Mouse (Mus musculus) kidney, postnatal 10 days (tissue): ENCODE data around the gene Kifc1.
"Not testable (repeated sequence)": the region's sequence is repeated elsewhere in the genome, so short reads cannot be mapped to it uniquely, and the experiment has no call there.

Experiments
- DNase-seq: peaks from one replicate; pipeline ENCODE4 v3.0.0; 2021; ENCODE audit warnings: mixed read lengths

Kifc1 gene

DNA sequence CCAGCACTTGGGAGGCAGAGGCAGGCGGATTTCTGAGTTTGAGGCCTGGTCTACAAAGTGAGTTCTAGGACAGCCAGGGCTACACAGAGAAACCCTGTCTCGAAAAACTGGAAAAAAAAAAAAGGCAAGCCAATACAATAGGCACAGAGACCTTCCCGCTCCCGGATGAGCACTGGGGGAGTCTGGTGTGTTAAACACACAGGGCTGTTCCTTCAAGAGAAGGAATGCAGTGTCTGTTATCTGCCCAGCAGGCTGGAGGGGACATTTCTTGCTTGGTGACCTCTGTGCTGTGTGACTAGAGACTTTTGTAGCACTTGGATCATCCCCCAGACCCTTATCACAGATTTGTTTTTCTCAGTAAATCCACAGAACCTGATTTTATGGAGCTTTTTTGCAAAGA, 11.2 kb upstream of the Kifc1 start:
- DNase-seq, result no peak

DNA sequence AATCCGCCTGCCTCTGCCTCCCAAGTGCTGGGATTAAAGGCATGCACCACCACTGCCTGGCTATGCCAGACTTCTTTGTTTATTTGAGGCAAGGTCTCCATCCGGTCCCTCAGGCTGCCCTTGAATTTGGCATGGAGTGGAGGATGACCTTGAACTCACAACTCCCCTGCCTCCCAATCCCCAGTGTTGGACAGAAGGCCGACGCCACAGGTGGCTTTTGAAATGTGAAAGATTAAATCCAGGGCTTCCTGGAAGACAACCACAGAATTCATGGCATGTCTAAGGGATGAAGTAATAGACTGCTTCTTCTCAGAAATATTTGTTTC, 10.5 kb upstream of the Kifc1 start:
- no peak for DNase-seq

DNA sequence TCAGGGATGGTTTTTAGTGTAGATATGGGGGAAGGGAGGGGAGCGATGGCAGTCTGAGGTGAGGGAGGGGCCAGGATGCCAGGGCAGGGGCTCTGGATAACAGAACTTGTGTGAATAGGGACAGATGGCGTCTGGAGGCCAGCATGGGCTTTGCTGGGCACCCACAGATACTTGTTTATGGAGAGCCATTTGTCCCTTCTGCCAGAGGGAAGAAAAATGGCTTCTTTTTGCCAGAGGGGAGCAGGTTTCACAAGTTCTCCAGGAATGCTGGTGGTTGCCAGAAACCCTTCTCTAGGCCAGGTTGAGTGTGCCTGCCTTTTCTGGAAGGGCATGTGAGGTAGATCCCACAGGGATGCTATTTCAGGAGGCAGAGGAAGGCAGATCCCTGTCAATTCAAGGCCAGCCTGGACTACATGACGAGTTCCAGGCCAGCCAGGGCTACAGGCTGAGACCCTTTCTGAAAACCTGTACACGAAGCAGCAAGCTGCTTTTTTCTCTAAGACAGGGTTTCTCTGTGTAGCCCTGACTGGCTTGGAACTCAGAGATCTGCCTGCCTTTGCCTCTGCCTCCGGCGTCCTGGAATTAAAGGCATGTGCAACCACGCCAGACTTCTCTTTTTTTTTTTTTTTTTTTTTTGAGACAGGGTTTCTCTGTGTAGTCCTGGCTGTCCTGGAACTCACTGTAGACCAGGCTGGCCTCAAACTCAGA, 10.0 kb upstream of the Kifc1 start:
- DNase-seq, result no peak

DNA sequence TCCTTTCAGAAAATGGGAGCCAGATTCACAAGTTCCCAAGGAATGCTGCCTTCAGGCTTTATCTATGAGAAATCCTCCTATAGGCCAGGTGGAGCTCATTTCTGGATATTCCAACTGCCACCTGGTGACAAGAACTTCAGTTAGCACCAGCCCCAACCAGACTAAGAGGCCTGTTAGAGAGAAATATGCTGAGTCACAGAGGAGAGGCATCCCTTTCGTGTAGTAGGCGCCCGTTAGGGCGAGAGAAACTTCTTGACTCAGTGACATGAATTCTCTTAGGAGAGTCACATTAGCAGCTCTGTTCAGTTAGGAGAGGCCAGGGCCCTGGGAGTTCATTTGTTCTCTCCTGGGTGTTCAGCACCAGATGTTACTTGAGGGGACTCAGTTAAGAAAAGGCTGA, 9.2 kb upstream of the Kifc1 start:
- no peak for DNase-seq

DNA sequence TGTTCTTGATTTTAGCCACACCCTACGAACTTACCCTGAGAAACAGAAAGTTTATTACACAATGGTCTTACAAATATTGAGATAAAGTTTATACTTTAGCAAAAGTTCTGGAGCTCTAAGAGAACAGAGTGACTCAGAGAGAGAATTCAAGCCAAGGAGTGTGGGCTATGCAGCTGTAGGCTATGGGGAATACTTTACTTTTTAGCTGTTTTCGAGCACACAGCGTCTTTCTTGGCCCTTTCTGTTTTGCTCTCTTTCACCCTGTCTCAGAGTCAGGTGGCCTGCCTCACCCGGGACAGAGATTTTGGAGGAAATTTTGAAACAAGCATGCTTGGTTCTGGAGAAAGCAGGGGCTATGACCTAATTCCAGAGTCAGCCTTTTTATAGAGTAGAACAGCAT, 7.7 kb upstream of the Kifc1 start:
- DNase-seq, result not testable (repeated sequence)

DNA sequence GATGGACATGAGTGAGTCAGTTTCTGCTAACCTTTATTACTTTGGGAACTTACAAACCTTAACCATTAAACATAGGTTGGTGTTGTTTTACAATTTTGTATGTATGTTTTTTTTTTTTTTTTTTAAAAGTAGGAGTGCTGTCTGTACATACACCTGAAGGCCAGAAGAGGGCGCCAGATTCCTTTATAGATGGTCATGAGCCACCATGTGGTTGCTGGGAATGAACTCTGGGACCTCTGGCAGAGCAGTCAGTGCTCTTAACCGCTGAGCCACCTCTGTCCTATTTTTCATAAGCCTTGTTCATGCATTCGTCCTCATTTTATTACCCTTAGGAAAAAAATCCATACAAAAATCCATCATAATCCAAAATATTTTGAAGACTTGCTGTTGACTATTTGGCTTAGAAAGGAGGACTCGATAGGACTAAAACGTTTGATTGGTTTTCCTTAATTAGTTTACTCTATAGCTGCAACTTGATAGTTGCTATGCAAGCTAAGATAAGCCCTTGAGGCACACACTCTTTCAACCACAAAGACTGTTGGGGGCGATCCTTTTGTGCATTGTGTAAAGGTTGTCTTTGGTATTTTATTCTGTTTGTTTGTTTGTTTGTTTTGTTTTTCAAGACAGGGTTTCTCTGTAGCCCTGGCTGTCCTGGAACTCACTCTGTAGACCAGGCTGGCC, 6.8 kb upstream of the Kifc1 start:
- peak; percentile 70 for DNase-seq

DNA sequence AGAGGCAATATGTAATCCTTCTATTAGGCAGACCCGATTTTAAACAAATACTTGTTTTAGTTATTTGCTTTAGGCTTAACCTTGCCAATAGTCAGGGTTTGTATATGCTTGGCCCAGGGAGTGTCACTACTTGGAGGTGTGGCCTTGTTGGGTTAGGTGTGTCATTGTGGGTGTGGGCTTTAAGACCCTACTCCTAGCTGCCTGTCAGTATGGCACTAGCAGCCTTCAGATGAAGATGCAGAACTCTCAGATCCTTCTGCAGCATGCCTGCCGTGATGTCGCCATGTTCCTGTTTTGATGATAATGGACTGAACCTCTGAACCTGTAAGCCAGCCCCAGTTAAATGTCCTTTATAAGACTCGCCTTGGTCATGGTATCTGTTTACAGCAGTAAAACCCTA, 2.5 kb upstream of the Kifc1 start:
- not testable (repeated sequence) for DNase-seq

DNA sequence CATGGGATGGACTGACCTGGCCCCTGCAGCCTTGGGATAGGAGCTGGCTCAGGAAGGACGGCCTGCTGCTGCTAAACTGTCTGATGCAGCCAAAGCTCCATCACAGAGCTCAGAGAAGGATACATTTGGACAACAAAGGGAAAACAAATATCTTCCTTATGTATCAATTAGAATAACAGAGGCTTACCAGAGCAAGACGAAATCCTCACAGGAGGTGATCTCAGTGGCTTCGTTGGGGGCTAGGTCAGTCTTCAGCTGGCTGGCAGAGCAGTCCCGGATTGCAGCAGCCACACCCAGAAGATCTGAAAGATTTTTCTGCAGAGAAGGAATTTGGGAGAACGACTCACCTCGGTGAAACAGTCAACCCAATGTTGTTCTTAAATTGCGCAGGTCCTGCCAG, 2.0 kb upstream of the Kifc1 start:
- DNase-seq, result no peak

DNA sequence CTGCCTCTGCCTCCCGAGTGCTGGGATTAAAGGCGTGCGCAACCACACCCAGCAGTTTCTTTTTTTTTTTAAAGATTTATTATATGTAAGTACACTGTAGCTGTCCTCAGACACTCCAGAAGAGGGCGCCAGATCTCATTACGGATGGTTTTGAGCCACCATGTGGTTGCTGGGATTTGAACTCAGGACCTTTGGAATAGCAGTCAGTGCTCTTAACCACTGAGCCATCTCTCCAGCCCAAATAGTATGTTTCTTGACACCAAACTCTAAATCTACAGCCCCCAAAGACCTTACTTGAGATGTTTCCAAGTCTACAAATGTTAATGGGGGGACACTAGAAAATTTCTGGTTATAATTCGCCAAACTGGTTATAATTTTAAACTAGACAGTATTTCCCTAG, 1.4 kb upstream of the Kifc1 start:
- DNase-seq, result not testable (repeated sequence)

DNA sequence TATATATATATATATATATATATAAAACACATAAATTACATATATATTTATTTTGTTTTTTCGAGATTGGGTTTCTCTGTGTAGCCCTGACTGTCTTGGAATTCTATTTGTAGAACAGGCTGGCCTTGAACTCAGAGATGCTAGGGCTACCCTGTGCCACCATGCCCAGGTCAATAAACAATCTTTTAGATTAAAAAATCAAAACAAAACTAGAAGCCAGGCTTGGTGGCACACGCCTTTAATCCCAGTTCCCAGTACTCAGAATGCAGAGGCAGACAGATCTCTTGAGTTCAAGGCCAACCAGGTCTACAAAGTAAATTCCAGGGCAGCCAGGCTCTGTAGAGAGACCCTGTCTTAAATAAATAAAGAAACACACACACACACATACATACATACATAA, 896 bp upstream of the Kifc1 start:
- no peak for DNase-seq

DNA sequence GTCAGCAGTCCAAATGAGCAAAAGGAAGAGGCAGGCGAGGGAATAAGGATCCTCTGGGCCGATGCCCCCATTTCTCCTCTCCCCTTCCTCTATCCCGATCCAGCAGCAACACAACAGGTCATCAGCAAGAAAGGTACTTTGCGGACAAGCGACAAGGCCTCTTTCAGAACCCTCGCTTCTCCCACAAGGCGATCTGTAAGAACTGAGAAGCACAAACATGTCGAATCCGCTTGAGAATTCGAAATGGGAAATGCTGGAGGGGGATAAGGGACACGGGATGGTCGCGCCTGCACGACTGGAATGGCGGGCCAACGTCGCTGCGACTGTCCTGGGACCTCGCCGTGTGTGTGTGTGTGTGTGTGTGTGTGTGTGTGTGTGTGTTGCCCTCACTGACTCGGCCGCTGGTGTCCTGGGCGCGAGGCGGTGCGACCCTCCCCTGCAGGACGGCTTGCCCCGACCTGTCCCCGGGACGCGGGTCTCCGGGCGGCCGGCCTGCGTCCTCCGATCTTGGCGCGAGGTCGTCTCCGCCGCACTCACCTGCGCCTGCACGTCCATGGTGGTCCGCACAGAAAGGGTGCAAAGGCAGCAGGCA, 424 bp downstream of the Kifc1 start:
- DNase-seq, result not testable (repeated sequence)

DNA sequence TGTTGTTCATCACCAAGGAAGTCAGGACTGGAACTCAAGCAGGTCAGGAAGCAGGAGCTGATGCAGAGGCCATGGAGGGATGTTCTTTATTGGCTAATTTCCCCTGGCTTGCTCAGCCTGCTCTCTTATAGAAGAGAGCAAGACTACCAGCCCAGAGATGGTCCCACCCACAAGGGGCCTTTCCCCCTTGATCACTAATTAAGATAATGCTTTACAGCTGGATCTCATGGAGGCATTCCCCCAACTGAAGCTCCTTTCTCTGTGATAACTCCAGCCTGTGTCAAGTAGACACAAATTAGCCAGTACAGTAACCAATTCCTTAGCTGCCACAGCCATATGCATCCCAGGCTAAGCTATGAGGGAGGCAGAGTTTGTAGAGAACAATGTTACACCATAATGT, 2.2 kb downstream of the Kifc1 start:
- not testable (repeated sequence) for DNase-seq

DNA sequence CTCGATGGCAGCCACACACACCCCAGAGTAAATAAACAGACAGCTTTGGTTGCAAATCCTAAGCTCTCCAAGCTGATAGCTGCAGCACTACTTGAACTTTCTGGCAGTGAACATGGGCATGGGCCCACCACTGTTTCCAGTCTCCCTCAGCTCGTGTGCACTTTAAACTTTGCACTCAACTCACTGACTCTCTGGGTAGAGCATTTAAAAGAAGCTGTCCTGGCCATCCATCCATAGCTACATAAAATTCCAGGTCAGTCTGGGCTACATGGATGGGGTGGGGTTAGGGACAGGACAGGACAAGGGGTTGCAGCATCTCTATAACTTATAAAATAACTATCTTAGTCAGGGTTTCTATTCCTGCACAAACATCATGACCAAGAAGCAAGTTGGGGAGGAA, 2.7 kb downstream of the Kifc1 start:
- not testable (repeated sequence) for DNase-seq

DNA sequence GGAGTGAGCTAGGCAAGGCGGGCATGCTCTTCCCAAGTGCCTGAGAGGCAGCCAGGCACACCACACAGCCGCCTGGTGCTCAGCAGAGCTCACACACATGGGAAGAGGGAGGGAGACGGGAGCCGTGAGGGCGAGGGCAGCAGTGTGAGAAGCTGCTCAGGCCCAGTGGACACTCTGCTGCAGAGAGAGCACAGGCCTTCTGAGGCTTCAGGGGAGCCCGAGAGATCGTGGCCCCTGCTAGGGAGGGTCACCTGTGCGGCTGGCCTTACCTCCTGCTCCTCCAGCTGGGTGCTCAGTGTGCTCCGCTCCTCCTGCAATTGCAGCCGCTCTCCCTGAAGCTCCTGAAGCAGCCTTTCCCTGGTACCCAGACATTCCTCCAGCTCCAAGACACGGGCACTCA, 6.1 kb downstream of the Kifc1 start:
- not testable (repeated sequence) for DNase-seq

DNA sequence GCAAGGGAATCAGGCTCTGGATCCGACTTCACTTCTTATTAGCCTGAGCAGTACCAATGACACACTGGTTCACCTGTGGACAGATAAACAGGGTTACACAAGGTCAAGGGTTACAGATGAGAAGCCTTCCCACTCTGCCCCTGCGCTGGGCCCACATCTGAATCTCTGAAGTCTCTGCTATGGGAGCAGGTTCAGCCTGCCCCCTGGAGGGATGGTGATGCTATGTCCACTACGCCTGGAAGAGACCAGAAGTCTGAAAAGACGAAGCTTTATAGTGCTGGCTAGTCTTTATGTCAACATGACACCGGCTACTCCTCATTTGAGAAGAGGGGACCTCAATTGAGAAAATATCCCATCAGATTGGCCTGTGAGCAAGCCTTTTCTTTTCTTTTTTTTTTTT, 14.7 kb downstream of the Kifc1 start:
- DNase-seq, result peak; percentile 47

DNA sequence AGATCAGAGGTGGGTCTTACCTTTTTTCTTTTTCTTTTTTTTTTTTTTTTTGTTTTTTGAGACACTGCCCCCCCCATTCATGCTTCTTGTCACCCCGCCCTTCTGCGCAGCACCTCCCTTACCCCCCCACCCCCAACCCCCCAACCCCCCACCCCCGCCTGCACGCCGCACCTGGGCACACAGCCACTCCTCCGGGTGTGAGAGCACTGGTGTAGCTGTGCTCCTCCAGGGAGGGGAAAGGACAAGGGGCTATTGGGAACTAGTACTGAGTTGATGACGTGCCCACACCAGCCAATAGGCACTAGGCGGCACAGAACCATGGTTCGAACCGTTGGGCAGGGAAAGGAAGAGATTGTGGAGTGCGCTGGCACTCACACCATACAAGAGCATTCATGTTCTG, 16.1 kb downstream of the Kifc1 start:
- no peak for DNase-seq

DNA sequence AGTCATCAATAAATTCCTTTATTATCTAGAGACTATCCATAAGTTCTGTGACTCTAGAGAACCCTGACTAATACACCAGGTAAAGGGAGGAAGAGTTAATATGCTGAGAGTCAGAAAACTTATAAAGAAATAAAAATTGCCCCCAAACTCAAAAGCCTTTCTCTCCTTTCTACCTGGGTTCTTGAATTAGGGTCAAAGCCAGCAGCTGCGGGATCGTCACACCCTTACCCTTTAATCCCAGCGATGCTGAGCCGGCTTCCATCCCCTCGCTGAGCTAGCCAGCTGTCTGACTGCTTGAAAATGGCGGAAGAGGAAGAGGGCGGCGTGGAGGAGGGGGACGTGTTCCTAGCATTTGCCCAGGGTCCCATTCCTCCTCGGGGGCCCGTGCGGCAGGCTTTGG, 16.9 kb downstream of the Kifc1 start, which contains the start of gene Gm7029:
TSS of gene Gm7029 (plus strand) at position 301 of the 400 bp plus-strand sequence.
- DNase-seq, result not testable (repeated sequence)

DNA sequence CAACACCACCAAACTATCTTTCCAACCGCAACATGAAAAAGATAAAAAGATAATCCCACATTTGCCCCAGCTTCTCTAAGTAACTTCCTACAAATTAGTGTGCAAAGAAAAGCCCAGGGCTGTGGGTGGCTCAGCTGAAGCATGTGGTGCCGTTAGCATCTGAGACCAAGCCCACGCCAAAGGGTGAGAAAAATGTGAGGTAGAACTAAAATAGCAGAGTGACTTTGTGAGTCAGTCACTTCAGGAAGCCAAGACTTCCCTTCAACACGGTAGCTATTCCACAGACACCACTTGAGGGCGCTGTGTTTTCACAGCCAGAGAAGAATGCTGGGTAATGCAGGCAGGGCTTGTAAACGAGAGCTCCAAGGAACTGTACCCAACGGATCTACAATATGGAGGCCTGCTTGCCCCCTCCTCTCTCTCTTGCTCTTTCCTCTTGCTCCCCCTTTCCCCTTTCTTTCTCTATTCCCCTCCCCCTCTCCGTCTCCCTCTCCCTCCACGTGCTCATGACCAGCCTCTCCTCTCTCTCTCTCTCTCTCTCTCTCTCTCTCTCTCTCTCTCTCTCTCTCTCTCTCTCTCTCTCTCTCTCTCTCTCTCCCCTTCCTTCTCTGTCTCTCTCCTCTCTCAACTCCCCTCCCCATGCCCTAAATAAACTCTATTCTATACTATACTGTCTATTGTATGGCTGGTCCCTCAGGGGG, 25.0 kb downstream of the Kifc1 start:
- peak; percentile 61 for DNase-seq

DNA sequence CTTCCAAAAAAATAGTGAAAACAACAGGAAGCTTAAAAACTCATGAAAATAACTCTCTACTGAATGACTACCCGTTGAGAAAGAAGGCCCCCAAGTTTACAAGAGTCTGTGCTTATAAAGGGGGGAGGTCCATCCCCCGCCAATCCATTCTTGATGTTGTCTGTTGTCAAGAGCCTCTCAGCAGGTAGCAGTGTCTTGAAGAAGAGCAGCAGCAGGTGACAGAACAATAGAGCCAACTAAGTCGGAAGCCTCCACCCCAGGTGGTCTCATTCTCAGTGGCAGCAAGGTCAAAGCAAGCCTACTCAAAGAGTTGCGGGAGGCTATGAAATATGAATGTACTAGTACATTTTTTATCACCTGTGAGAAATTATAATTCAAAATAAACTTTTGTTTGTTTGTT, 32.6 kb downstream of the Kifc1 start:
- DNase-seq, result no peak

DNA sequence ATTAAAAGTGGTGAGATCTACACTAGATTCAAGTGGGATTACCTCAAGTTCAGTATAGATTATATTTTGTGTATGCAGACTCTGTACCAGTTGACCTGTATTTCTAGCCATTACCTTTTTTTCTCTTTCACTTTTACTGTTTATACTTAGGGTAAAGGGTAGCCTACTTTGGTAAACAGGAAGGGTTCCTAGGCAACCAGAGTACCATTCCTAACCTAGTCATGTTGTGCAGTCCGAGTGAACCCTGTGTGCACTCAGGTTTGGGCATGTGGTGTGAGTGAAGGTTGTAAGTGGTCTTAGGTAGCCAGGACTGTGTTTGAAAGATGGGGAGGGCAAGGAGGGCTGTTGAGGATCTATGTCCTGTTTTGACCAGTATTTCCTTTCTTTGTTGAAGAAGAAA, 39.1 kb downstream of the Kifc1 start:
- no peak for DNase-seq

DNA sequence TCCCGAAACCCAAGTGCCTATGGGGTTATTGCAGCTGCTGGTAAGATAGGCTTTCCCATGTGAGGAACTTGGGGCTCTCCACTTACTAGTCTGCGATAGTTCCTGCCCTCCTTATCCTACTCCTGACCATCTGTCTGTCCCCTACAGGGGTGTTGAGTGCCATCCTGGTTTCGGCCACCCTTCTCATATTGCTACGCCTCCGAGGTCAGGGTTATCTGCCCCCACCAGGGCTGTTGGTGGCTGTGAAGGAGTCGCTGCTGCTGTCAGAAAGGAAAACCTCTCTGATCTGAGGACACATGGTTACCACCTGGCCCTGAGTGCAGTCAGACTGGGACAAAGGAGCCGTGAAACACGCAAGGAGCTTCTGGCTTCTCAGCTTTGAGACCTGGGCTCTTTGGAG, 42.3 kb downstream of the Kifc1 start:
- DNase-seq, result no peak

DNA sequence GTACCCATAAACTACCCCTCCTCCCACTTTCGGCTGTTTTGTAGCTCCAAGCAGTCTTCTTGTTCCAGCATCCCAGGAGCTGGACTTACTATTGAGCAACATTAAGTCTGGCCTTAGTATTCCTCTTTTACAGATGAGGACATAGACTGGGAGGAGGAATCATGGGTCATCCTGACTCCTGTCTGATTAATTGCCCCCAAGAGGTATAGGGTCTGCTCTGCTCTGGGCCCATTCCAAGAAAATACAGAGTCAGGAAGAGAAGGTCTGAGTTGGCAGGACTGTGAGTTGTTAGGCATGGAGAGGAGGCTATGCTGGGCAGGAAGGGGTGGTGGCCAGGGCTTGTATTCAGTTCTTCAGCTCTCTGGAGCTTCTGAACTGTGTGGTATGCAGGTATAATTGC, 46.3 kb downstream of the Kifc1 start:
- DNase-seq, result no peak

DNA sequence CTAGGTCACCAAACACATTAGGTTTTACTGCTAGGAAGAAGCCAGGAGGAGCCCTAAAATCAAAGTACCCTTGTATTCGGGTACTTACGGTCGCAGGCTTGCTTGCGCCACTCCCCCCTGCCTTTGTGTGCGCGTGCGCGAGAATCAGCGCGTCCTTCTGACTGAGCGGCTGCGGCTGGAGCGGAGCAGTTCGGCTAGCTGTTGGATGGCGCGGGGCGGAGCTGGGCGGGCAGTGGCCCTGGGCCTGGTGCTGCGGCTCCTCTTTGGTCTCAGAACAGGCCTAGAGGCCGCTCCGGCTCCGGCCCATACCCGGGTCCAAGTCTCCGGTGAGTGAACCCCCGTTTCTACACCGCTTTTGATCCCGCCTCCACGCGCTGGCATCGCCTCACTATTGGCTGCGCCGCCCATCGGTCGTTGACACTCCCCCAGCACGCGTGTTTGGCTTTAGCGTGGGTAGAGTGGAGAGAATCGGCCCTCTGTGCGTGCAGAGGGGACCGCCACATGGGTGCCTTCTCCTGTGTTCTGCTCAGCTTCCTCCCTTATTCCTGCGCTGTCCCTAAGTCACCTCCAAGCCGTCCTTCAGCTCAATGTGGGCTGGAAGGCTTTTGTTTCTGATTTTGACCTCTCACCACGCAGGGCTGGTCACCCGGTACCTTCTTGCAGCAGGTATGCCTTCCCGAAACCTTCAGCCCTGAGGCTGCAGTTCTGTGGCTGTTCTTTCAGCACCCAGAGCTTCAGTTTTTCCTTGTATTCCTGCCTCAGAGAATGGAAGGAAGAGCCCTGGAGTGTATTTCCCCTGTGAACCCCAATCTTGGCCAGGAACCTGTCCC, 47.3 kb downstream of the Kifc1 start, which contains the start of gene Cd320:
TSS of gene Cd320 (plus strand) at position 126 of the 830 bp plus-strand sequence.
- DNase-seq, result peak; percentile 94
